Mouse (Mus musculus) common myeloid progenitor, adult 5-6 weeks (primary cell): ENCODE results near the gene Gm21060. TPM values are rescaled to one million over a fixed set of nuclear protein-coding genes. Genes with fewer than 3 reads are reported as not detected.

Experiments used
- total RNA-seq: library from RNA; stranded (forward); fragments of 200-1000, 187-1606 nt; gene quantifications from 2 replicates; pipeline ENCODE4 v1.2.3, GENCODE M21; 2017

Gm21060 gene
- total RNA-seq, 1 experiment from 2014 or later, result not detected

Other genes with a start within 250 kb of the Gm21060 start
- gene Zfp950, start 156.2 kb downstream of the Gm21060 start, total RNA-seq, result 50.6 and 51.9 TPM in 2 replicates
- 0.09 TPM in 1 of 2 replicates, not detected in the other for gene Gm7102, start 120.8 kb downstream of the Gm21060 start, total RNA-seq
- gene Gm6020, start 113.2 kb downstream of the Gm21060 start, total RNA-seq, result not detected in 2 replicates
- gene Csf2ra, start 68.6 kb downstream of the Gm21060 start, total RNA-seq, result 13.9 and 23.8 TPM in 2 replicates